Mouse (Mus musculus) erythroblast, embryonic 14.5 days (primary cell): ENCODE results near the gene Plscr1. TPM values are rescaled to one million over a fixed set of nuclear protein-coding genes. Genes with fewer than 3 reads are reported as not detected.

ENCODE experiments used
- H3K27me3 ChIP-seq: 2 replicates; pipeline ENCODE4 v1.6.1; 2012; ENCODE audit warnings: inconsistent platforms; ENCODE audit not compliant: control insufficient read depth
- H3K36me3 ChIP-seq: 2 replicates; pipeline ENCODE4 v1.6.1; 2012; ENCODE audit warnings: mild to moderate bottlenecking, inconsistent platforms; ENCODE audit not compliant: control insufficient read depth
- H3K4me1 ChIP-seq: 2 replicates; pipeline ENCODE4 v1.6.1; 2012; ENCODE audit warnings: inconsistent platforms; ENCODE audit not compliant: control insufficient read depth
- H3K4me3 ChIP-seq: replicated peaks from 2 replicates; pipeline ENCODE3; 2012; ENCODE audit warnings: moderate library complexity, mild to moderate bottlenecking, inconsistent platforms
- H3K9me3 ChIP-seq: 2 replicates; pipeline ENCODE4 v1.6.1; 2012; ENCODE audit warnings: low read length, inconsistent platforms, mixed read lengths; ENCODE audit not compliant: control insufficient read depth
- GATA1 ChIP-seq: IDR thresholded peaks from 2 replicates; pipeline ENCODE4 v1.6.1; 2012; ENCODE audit warnings: low read length, inconsistent platforms, mixed read lengths
- TAL1 ChIP-seq: IDR thresholded peaks from 3 replicates; pipeline ENCODE4 v1.6.1; 2012; ENCODE audit warnings: low read length, inconsistent platforms, mixed read lengths
- polyA plus RNA-seq: library from polyadenylated mRNA; stranded (reverse); fragments of >175 nt; gene quantifications from 2 replicates; pipeline ENCODE4 v1.2.3, GENCODE M21; 2012

Plscr1 gene
- polyA plus RNA-seq, 1 experiment = 0.24 TPM

GRCm38 (mm10) chr9:92221480-92221879 lies 28.1 kb upstream of the Plscr1 start:
- Histone ChIP-seq H3K27me3 (no peaks in the 10 kb centered on the region), H3K4me3 (no peak overlapping the region), H3K9me3 (no peaks in the 10 kb centered on the region), H3K36me3 (no peaks in the 10 kb centered on the region), H3K4me1 (no peaks in the 10 kb centered on the region)
- TF ChIP-seq GATA1 (no peak), TAL1 (no peak)

- TF ChIP-seq TAL1 (no peak), GATA1 (no peak)
- Histone ChIP-seq H3K4me3 (no peak overlapping the region), H3K27me3 (no peaks in the 10 kb centered on the region), H3K4me1 (no peaks in the 10 kb centered on the region), H3K9me3 (no peaks in the 10 kb centered on the region), H3K36me3 (no peaks in the 10 kb centered on the region)
Measured at GRCm38 (mm10) chr9:92224598-92225231, 24.8 kb upstream of the Plscr1 start.

GRCm38 (mm10) chr9:92226127-92226655 lies 23.4 kb upstream of the Plscr1 start:
- Histone ChIP-seq H3K4me1 (no peaks in the 10 kb centered on the region), H3K9me3 (no peaks in the 10 kb centered on the region), H3K27me3 (no peaks in the 10 kb centered on the region), H3K36me3 (no peaks in the 10 kb centered on the region), H3K4me3 (no peak overlapping the region)
- TF ChIP-seq TAL1 = no peak
- TF ChIP-seq GATA1 = no peak

- Histone ChIP-seq H3K4me1 (no peaks in the 10 kb centered on the region), H3K27me3 (no peaks in the 10 kb centered on the region), H3K4me3 (no peak overlapping the region), H3K9me3 (no peaks in the 10 kb centered on the region), H3K36me3 (no peaks in the 10 kb centered on the region)
- TF ChIP-seq TAL1 (no peak), GATA1 (no peak)
Measured at GRCm38 (mm10) chr9:92226795-92227194, 22.8 kb upstream of the Plscr1 start.

- TF ChIP-seq TAL1 = no peak
- TF ChIP-seq GATA1 = no peak
- Histone ChIP-seq H3K4me3 (no peak overlapping the region), H3K4me1 (no peaks in the 10 kb centered on the region), H3K27me3 (no peaks in the 10 kb centered on the region), H3K9me3 (no peaks in the 10 kb centered on the region), H3K36me3 (no peaks in the 10 kb centered on the region)
Measured at GRCm38 (mm10) chr9:92228867-92229832, 20.4 kb upstream of the Plscr1 start.

GRCm38 (mm10) chr9:92229833-92230205 lies 19.7 kb upstream of the Plscr1 start:
- no peaks in the 10 kb centered on the region for H3K27me3 ChIP-seq
- H3K9me3 ChIP-seq = no peaks in the 10 kb centered on the region
- H3K4me1 ChIP-seq = no peaks in the 10 kb centered on the region
- TF ChIP-seq GATA1 (no peak), TAL1 (no peak)
- H3K4me3 ChIP-seq = no peak overlapping the region
- H3K36me3 ChIP-seq = no peaks in the 10 kb centered on the region

GRCm38 (mm10) chr9:92234901-92235458 lies 14.6 kb upstream of the Plscr1 start:
- no peaks in the 10 kb centered on the region for H3K27me3 ChIP-seq
- H3K4me3 ChIP-seq = no peak overlapping the region
- no peaks in the 10 kb centered on the region for H3K36me3 ChIP-seq
- no peaks in the 10 kb centered on the region for H3K4me1 ChIP-seq
- TF ChIP-seq GATA1 (no peak), TAL1 (no peak)
- H3K9me3 ChIP-seq = no peaks in the 10 kb centered on the region

GRCm38 (mm10) chr9:92248773-92249446 lies 640 bp upstream of the Plscr1 start:
- Histone ChIP-seq H3K4me3 (no peak overlapping the region), H3K36me3 (no peaks in the 10 kb centered on the region), H3K9me3 (no peaks in the 10 kb centered on the region), H3K4me1 (peaks cover 9% of the 10 kb centered on the region), H3K27me3 (no peaks in the 10 kb centered on the region)
- TF ChIP-seq GATA1 (no peak), TAL1 (no peak)
